Mouse (Mus musculus) kidney, adult 9 months (tissue): Measurements from ENCODE around the gene Nudcd3.

Source experiments
- DNase-seq: peaks from one replicate; pipeline ENCODE4 v3.0.0; 2022

Gene Nudcd3

GRCm38 (mm10) chr11:6200087-6200569 lies at the start of gene Nudcd3:
Nudcd3 (minus strand) TSS chr11:6200415.
- peak; percentile 92 for DNase-seq

GRCm38 (mm10) chr11:6244707-6245106 lies 44.5 kb upstream of the Nudcd3 start:
- DNase-seq = no peak

GRCm38 (mm10) chr11:6233025-6233424 lies 32.8 kb upstream of the Nudcd3 start:
- no peak for DNase-seq

- no peak for DNase-seq
Observed at GRCm38 (mm10) chr11:6230012-6230411, 29.8 kb upstream of the Nudcd3 start, which contains the start of gene Npc1l1. Npc1l1 (minus strand) TSS chr11:6230143.

GRCm38 (mm10) chr11:6224541-6225229 lies 24.5 kb upstream of the Nudcd3 start:
- DNase-seq = peak; percentile 9

- no peak for DNase-seq
Observed at GRCm38 (mm10) chr11:6222187-6222586, 22.0 kb upstream of the Nudcd3 start.

GRCm38 (mm10) chr11:6219967-6220366 lies 19.8 kb upstream of the Nudcd3 start:
- no peak for DNase-seq

GRCm38 (mm10) chr11:6218189-6218896 lies 18.1 kb upstream of the Nudcd3 start:
- no peak for DNase-seq

GRCm38 (mm10) chr11:6216834-6217233 lies 16.6 kb upstream of the Nudcd3 start:
- no peak for DNase-seq

GRCm38 (mm10) chr11:6208158-6208557 lies 7.9 kb upstream of the Nudcd3 start:
- no peak for DNase-seq

GRCm38 (mm10) chr11:6207090-6207489 lies 6.9 kb upstream of the Nudcd3 start:
- no peak for DNase-seq

GRCm38 (mm10) chr11:6200570-6200969 lies 355 bp upstream of the Nudcd3 start:
- no peak for DNase-seq

- no peak for DNase-seq
Observed at GRCm38 (mm10) chr11:6199410-6200086, 667 bp downstream of the Nudcd3 start, which contains the start of gene A730071L15Rik. A730071L15Rik (plus strand) TSS chr11:6200029.

- DNase-seq = no peak
Observed at GRCm38 (mm10) chr11:6198449-6198848, 1.8 kb downstream of the Nudcd3 start.

- no peak for DNase-seq
Observed at GRCm38 (mm10) chr11:6196780-6197179, 3.4 kb downstream of the Nudcd3 start.

GRCm38 (mm10) chr11:6187878-6188277 lies 12.3 kb downstream of the Nudcd3 start:
- peak; percentile 93 for DNase-seq

- DNase-seq = no peak
Observed at GRCm38 (mm10) chr11:6187399-6187798, 12.8 kb downstream of the Nudcd3 start.

GRCm38 (mm10) chr11:6184202-6184935 lies 15.8 kb downstream of the Nudcd3 start:
- DNase-seq = no peak

- no peak for DNase-seq
Observed at GRCm38 (mm10) chr11:6183246-6183645, 17.0 kb downstream of the Nudcd3 start.

- no peak for DNase-seq
Observed at GRCm38 (mm10) chr11:6180811-6181399, 19.3 kb downstream of the Nudcd3 start.

- DNase-seq = no peak
Observed at GRCm38 (mm10) chr11:6179194-6179593, 21.0 kb downstream of the Nudcd3 start.

- no peak for DNase-seq
Observed at GRCm38 (mm10) chr11:6178673-6179166, 21.5 kb downstream of the Nudcd3 start.
